In the genomic region with DNA sequence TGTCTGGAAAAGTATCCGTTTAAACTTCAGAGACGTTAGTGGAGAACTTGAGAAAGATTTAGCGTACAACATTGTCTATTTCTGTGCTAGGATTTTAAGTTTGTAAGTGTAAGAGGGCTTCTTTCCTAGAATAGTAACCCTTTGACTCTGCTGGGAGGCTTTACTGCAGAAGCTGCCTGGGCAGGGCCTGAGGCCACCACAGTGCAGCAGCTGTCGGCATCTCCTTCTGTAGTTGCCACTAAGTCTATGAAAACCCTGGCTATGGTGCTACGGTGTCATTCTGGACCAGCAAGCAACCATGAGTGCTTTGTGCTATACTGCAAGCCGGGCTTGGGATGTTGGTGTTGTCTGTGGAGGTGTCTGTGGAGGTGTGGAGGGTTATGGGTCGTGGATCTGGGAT, we compare ENCODE assay signal across 27 mouse cellular contexts. TPM values are rescaled to one million over a fixed set of nuclear protein-coding genes. Genes with fewer than 3 reads are reported as not detected.
"Had no signal": no experiment of that assay in that cellular context is flagged by ENCODE, and none has a peak within 500 bp of the region (broad histone marks: within the 10 kb centered on the region; RNA-seq: fewer than 3 reads in every experiment).

No protein-coding gene starts in this region.

- H3K36me3 ChIP-seq: limb, embryonic 10.5 days; limb, embryonic 13.5 days; liver, embryonic 12.5 days; liver, embryonic 15.5 days; lung, embryonic 15.5 days; midbrain, embryonic 10.5 days; midbrain, embryonic 13.5 days; neural tube, embryonic 12.5 days; neural tube, embryonic 15.5 days; stomach, embryonic 15.5 days had no signal

- H3K27ac ChIP-seq: kidney, postnatal 0 days; layer of hippocampus, adult 2 months; limb, embryonic 10.5 days; limb, embryonic 13.5 days; liver, embryonic 12.5 days; liver, embryonic 15.5 days; lung, embryonic 15.5 days; midbrain, embryonic 10.5 days; midbrain, embryonic 13.5 days; neural tube, embryonic 12.5 days; neural tube, embryonic 15.5 days; stomach, embryonic 15.5 days had no signal

- H3K4me2 ChIP-seq: limb, embryonic 13.5 days; liver, embryonic 12.5 days; liver, embryonic 15.5 days; lung, embryonic 15.5 days; midbrain, embryonic 13.5 days; neural tube, embryonic 12.5 days; neural tube, embryonic 15.5 days; stomach, embryonic 15.5 days had no signal

- H3K9me3 ChIP-seq: limb, embryonic 10.5 days; limb, embryonic 13.5 days; liver, embryonic 12.5 days; liver, embryonic 15.5 days; lung, embryonic 15.5 days; megakaryocyte, embryonic 14.5 days; midbrain, embryonic 10.5 days; midbrain, embryonic 13.5 days; neural tube, embryonic 12.5 days; neural tube, embryonic 15.5 days; stomach, embryonic 15.5 days had no signal

- H3K27me3 ChIP-seq: limb, embryonic 13.5 days; liver, embryonic 15.5 days; lung, embryonic 15.5 days; midbrain, embryonic 13.5 days; neural tube, embryonic 12.5 days; neural tube, embryonic 15.5 days; stomach, embryonic 15.5 days had no signal

- ATAC-seq: liver, embryonic 12.5 days; midbrain, embryonic 13.5 days had no signal

- H3K4me3 ChIP-seq: layer of hippocampus, adult 2 months; limb, embryonic 10.5 days; limb, embryonic 13.5 days; liver, embryonic 12.5 days; liver, embryonic 15.5 days; lung, embryonic 15.5 days; megakaryocyte, embryonic 14.5 days; midbrain, embryonic 10.5 days; midbrain, embryonic 13.5 days; neural tube, embryonic 12.5 days; neural tube, embryonic 15.5 days; stomach, embryonic 15.5 days had no signal

- DNase-seq: kidney, postnatal 25 days; layer of hippocampus, adult 9-11 months; liver; lung, postnatal 10 days; lung, postnatal 36 days; right cerebral cortex, adult 18-20 months; right cerebral cortex, postnatal 25 days; spleen, adult 18-20 months; thymus, postnatal 25 days had no signal

- H3K9ac ChIP-seq: limb, embryonic 13.5 days; liver, embryonic 12.5 days; liver, embryonic 15.5 days; lung, embryonic 15.5 days; midbrain, embryonic 13.5 days; neural tube, embryonic 12.5 days; neural tube, embryonic 15.5 days; stomach, embryonic 15.5 days had no signal

- H3K4me1 ChIP-seq: limb, embryonic 10.5 days; limb, embryonic 13.5 days; liver, embryonic 15.5 days; lung, embryonic 15.5 days; megakaryocyte, embryonic 14.5 days; midbrain, embryonic 13.5 days; neural tube, embryonic 12.5 days; neural tube, embryonic 15.5 days; stomach, embryonic 15.5 days had no signal

RNA-seq across cellular contexts. Expression of gene Mov10l1, which starts 37.8 kb away (rescaled TPM):
- total RNA-seq: layer of hippocampus, adult 2 months; layer of hippocampus, postnatal 25 days; left cerebral cortex, adult 18-20 months; left cerebral cortex, postnatal 25 days had no signal
- polyA plus RNA-seq: kidney, postnatal 0 days; large intestine, adult 2 months; limb, embryonic 13.5 days; liver, embryonic 12.5 days; liver, embryonic 15.5 days; midbrain, embryonic 10.5 days; midbrain, embryonic 13.5 days; midbrain, postnatal 0 days; neural tube, embryonic 12.5 days; neural tube, embryonic 15.5 days had no signal

RNA-seq across cellular contexts. Expression of gene Panx2, which starts 39.0 kb away (rescaled TPM):
- polyA plus RNA-seq: liver, embryonic 12.5 days; liver, embryonic 15.5 days had no signal

RNA-seq across cellular contexts. Expression of gene Mlc1, which starts 41.7 kb away (rescaled TPM):
- polyA plus RNA-seq: limb, embryonic 10.5 days; liver, embryonic 12.5 days; liver, embryonic 15.5 days had no signal
